Mouse (Mus musculus) adrenal gland, adult 8-10 months (tissue): Measurements from ENCODE around the gene Ina. TPM values are rescaled to one million over a fixed set of nuclear protein-coding genes. Genes with fewer than 3 reads are reported as not detected.
A peak's percentile ranks its signal among the peaks of the same experiment; 100 is the strongest.
"Not testable (repeated sequence)": the region's sequence is repeated elsewhere in the genome, so short reads cannot be mapped to it uniquely, and the experiment has no call there.

ENCODE experiments used
- DNase-seq: peaks from one replicate; pipeline ENCODE4 v3.0.0; 2022
- total RNA-seq, 4 experiments: library from RNA; stranded (reverse); gene quantifications; 2 replicates each; pipeline ENCODE4 v1.2.4; 2022

The Ina gene
- total RNA-seq, 4 experiments from 2014 or later = 6.1 to 9.9 (median 7.6) TPM

- no peak for DNase-seq
Measured at GRCm38 (mm10) chr19:46984726-46985622, 29.5 kb upstream of the Ina start.

- no peak for DNase-seq
Measured at GRCm38 (mm10) chr19:46987646-46988045, 26.9 kb upstream of the Ina start.

- no peak for DNase-seq
Measured at GRCm38 (mm10) chr19:46988231-46989087, 26.0 kb upstream of the Ina start.

GRCm38 (mm10) chr19:46989479-46990152 lies 24.9 kb upstream of the Ina start:
- DNase-seq = no peak

DNA sequence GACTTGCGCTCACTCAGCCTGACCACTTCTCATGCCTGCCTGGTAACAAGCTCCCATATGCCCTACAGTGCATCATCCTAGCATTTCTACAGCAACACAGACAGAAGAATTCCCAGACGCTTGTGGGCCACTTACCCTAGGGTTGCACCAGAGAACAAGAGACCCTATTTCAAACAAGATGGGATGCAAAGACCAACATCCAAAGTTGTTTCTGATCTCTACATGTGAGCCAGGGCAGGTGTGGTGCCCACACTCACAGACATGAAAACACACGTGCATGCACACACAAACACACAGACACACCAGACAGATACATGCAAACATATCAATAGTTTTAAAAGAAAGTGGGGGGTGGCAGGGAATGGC lies 24.4 kb upstream of the Ina start:
- DNase-seq = no peak

DNA sequence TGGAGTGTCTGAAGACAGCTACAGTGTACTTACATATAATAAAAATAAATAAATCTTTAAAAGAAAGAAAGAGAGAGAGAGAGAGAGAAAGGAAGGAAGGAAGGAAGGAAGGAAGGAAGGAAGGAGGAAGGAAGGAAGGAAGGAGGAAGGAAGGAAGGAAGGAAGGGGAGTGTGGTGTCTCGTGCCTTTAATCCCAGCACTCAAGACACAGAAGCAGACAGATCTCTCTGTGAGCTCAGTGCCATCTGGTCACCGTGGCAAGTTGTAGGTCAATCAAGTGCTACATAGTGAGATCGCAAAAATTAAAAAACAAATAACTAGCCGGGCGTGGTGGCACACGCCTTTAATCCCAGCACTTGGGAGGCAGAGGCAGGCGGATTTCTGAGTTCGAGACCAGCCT lies 23.9 kb upstream of the Ina start:
- not testable (repeated sequence) for DNase-seq

DNA sequence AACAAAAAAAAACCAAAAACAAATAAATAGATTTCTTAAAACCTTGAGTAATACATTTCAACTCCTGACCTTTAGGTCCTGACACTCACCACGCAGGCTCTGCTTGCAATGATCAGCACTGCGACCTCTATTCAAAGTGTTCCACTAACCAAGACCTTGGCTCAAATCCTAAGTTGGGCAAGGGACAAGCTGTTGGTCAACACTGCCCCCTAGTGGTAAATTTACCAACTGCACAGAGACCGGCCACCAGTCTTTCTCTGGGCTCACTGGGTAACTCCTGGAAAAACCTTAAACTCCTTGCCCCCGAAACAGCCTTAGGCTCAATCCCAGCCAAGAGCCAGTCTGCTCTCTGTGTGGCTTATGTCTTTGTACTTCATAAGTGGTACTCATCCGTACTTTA lies 23.4 kb upstream of the Ina start:
- peak; percentile 70 for DNase-seq

DNA sequence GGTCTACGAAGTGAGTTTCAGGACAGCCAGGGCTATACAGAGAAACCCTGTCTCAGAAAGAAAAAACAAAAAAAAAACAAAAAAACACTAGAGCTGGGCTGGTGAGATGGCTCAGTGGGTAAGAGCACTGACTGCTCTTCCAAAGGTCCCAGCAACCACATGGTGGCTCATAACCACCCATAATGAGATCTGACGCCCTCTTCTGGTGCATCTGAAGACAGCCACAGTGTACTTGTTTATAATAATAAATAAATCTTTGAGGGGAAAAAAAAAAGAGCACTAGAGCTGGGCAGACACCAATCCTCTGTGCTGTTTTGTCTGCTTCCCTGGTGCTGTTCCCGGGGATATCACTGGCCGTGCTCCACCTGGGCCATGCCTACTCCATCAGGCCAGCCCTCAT lies 22.2 kb upstream of the Ina start:
- DNase-seq = not testable (repeated sequence)

DNA sequence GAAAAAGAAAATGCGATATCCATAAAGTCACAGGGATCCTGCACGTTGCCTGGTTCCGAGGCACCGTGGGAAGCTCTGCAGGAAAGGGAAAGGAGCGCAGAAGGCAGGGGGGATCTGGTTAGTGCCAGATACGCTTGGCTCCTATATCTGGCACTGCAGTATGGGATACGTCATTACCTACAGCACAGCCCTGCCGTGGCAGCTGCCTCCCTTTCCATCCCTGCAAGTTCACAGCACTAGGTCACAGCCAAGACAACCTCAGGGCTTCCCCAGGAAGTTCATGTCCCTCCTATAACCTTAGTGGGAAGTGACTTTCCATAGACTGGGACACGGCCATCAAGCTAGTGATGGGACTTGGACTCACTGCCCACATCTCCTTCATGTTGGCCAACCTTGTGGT lies 18.4 kb upstream of the Ina start:
- no peak for DNase-seq

- DNase-seq = no peak
Measured at GRCm38 (mm10) chr19:46998168-46998870, 16.2 kb upstream of the Ina start.

DNA sequence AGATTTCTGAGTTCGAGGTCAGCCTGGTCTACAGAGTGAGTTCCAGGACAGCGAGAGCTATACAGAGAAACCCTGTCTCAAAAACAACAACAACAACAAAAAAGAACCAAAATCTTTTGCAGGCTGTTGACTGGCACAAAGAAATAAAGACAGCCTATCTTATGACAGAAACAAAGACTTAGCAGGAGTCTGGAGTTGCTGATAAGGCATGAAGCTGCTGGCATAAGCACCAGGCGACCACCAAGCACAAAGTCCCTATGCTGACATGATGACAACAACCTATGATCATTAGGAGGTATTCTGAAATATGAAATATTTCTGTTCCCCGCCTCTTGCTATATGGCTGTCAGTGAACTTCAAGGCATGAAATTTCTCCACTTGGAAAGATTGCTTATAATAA lies 15.5 kb upstream of the Ina start:
- DNase-seq = no peak

GRCm38 (mm10) chr19:46999753-47000152 lies 14.7 kb upstream of the Ina start:
- no peak for DNase-seq

- DNase-seq = not testable (repeated sequence)
Measured at GRCm38 (mm10) chr19:47000357-47000756, 14.1 kb upstream of the Ina start.

GRCm38 (mm10) chr19:47003742-47004511 lies 10.6 kb upstream of the Ina start:
- DNase-seq = no peak

DNA sequence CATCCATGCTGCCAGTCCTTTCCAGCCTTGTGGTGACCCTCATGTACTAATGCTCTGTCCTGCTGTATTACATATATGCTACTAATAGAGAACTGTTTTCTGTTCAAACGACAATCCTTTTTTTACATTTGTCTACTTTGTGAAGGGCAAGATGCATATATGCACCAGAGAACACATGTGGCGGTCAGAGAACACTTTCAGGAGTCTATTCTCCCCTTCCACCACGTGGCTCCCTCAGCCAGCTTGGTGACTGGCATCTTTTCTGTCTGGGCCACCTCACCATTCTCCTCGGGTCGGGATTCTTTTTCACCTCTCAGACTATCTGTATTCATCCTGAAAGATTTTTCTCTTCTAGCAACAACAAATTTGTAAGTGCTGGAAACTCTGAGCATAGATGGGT lies 8.6 kb upstream of the Ina start:
- no peak for DNase-seq

- DNase-seq = no peak
Measured at GRCm38 (mm10) chr19:47006321-47006720, 8.2 kb upstream of the Ina start.

- no peak for DNase-seq
Measured at GRCm38 (mm10) chr19:47009420-47009819, 5.1 kb upstream of the Ina start.

DNA sequence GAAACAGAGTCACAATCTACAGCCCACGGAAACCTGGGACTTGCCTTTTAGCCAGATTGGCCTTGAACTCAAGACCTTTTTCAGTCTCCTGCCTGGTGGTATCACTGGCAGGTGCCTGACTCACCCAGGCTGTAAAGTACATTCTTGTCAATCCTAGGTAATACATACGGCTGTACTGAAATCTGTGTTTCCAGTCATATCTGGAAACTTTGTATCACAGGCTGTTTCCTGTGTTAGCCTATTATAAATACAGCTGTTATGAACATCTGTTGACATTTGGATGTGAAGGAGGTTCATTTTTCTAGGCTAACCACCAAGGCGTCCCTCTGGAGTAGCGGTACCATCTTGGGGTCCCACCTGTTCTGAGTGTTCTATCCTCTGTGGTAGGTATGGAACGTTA lies 4.6 kb upstream of the Ina start:
- no peak for DNase-seq

- DNase-seq = no peak
Measured at GRCm38 (mm10) chr19:47012521-47013130, 1.9 kb upstream of the Ina start.

DNA sequence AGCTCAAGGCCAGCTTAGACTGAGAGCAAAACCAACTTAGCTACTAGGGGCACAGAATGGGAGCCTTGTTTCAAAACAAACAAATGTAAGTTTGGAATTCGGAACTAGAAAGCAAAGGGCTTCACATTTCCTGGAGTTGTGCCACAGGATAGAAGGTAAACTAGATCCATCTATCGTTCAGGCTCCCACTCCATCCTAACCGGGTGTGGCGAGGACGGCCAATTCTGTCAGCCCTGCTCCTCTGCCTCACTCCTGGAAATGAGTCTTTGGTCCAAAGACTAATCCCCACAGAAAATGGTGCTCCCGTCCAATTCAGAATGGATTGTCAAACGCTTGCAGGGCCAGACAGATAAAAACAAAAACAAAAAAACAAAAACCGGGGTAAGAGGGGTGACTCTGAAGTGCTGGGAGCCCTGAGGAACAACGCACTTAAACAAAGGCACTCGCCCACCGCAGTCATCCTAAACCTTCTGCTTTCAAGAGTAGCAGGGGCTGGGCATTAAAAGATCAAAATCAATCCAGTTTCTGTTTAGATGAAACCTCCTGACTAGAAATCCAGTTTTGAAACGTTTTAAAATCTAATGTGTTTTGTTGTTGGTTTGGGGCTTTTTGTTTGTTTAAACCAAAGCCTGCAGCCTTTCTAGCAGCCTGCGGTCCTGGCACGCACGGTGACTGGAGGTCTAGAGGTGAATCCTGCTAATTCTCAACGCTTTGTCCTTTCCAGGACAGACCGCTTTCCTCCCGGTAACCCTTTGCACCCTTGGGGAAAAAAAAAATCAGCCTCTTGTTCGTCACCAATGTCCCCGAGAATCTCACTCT lies 949 bp upstream of the Ina start:
- no peak for DNase-seq
